Mouse (Mus musculus) urinary bladder, adult 2 months (tissue): Measurements from ENCODE around the gene Lbp. TPM values are rescaled to one million over a fixed set of nuclear protein-coding genes. Genes with fewer than 3 reads are reported as not detected.

Experiments
- DNase-seq: peaks from one replicate; pipeline ENCODE4 v3.0.0; 2022; ENCODE audit warnings: low spot score
- polyA plus RNA-seq: library from polyadenylated mRNA; depleted of rRNA; stranded (reverse); fragments of >200 nt; gene quantifications from 2 replicates; pipeline ENCODE4 v1.2.3, GENCODE M21; 2012; rRNA removed

Gene Lbp
- polyA plus RNA-seq, 1 experiment = 122 TPM

- no peak for DNase-seq
These were observed 55.5 kb downstream of the Lbp start for GRCm38 (mm10) chr2:158361678-158362320.

GRCm38 (mm10) chr2:158364175-158364574 lies 57.9 kb downstream of the Lbp start:
- no peak for DNase-seq

GRCm38 (mm10) chr2:158365099-158365850 lies 59.0 kb downstream of the Lbp start:
- no peak for DNase-seq

- no peak for DNase-seq
These were observed 61.4 kb downstream of the Lbp start for GRCm38 (mm10) chr2:158367654-158368053.

GRCm38 (mm10) chr2:158368313-158368712 lies 62.0 kb downstream of the Lbp start:
- no peak for DNase-seq

GRCm38 (mm10) chr2:158369474-158370172 lies 63.3 kb downstream of the Lbp start:
- no peak for DNase-seq

- no peak for DNase-seq
These were observed 63.9 kb downstream of the Lbp start for GRCm38 (mm10) chr2:158370173-158370550.

GRCm38 (mm10) chr2:158373061-158373460 lies 66.8 kb downstream of the Lbp start:
- DNase-seq = no peak

- DNase-seq = no peak
These were observed 67.2 kb downstream of the Lbp start for GRCm38 (mm10) chr2:158373516-158373915.

- no peak for DNase-seq
These were observed 69.3 kb downstream of the Lbp start, which contains the start of gene Snhg11 for GRCm38 (mm10) chr2:158375443-158376122. TSS of gene Snhg11 (plus strand) at chr2:158375638.

GRCm38 (mm10) chr2:158376123-158376687 lies 69.9 kb downstream of the Lbp start:
- no peak for DNase-seq

- no peak for DNase-seq
These were observed 70.5 kb downstream of the Lbp start for GRCm38 (mm10) chr2:158376798-158377197.

- DNase-seq = no peak
These were observed 71.5 kb downstream of the Lbp start for GRCm38 (mm10) chr2:158377811-158378210.

GRCm38 (mm10) chr2:158379354-158380078 lies 73.2 kb downstream of the Lbp start:
- DNase-seq = no peak

Other genes with a start within 250 kb of the Lbp start
- gene Tgm2, start 160.1 kb upstream of the Lbp start, polyA plus RNA-seq = 218 and 272 TPM in 2 replicates
- gene D630003M21Rik, start 77.3 kb upstream of the Lbp start, polyA plus RNA-seq = 1.9 and 2.5 TPM in 2 replicates
- gene Bpi, start 48.4 kb upstream of the Lbp start, polyA plus RNA-seq = not detected in 2 replicates
- 42.5 and 79.4 TPM in 2 replicates for gene Snhg11, start 69.1 kb downstream of the Lbp start, polyA plus RNA-seq
- 25.8 and 25.9 TPM in 2 replicates for gene Ralgapb, start 103.4 kb downstream of the Lbp start, polyA plus RNA-seq
- 4.7 and 9.4 TPM in 2 replicates for gene Adig, start 196.1 kb downstream of the Lbp start, polyA plus RNA-seq
- gene Arhgap40, start 206.3 kb downstream of the Lbp start, polyA plus RNA-seq = 30.7 and 38.4 TPM in 2 replicates